Comparison of ENCODE assay signal across 16 mouse cellular contexts in the genomic region with DNA sequence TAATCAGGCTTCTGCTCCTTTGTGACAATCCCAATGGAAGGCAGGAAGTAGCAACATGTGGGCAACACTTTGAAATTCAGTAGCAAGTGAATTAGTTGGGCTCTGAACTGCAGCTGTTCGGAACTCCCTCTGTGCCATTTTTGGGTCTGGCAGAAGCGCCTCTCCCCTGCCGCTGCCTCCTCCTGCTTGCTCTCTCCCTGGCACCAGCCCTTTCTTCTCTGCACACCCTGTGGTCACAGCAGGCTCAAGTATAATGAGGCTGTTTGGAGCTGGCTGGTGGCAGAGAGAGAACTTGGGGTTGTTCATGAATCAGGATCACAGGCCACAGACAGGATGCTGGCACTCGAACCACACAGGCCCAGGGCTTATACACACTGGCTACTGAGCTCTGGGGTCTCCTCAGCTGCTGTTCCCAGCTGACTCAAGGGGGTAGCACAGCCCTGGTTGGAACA. TPM values are rescaled to one million over a fixed set of nuclear protein-coding genes. Genes with fewer than 3 reads are reported as not detected.
DNase-seq lines count a peak whose midpoint lies in the region; ATAC-seq and TF ChIP-seq lines count a peak whose summit lies in the region.
"Had no signal": no experiment of that assay in that cellular context is flagged by ENCODE, and none has a peak within 500 bp of the region (broad histone marks: within the 10 kb centered on the region; RNA-seq: fewer than 3 reads in every experiment).

No protein-coding gene starts in this region.

- TF ChIP-seq CTCF in hindbrain, postnatal 0 days (IDR thresholded peaks at IDR 0.05; ENCODE audit: low read depth): no peak

- peaks cover 4% of the 10 kb centered on the region; the same call in 1 of the 2 replicates for H3K4me1 ChIP-seq in embryonic facial prominence, embryonic 15.5 days
- H3K4me1 ChIP-seq in hindbrain, postnatal 0 days (ENCODE audit: insufficient read depth, low read length): 0 out of 2 replicates have a peak, but pooled peaks cover 8% of the 10 kb centered on the region
- H3K4me1 ChIP-seq: intestine, embryonic 15.5 days; stomach, embryonic 15.5 days had no signal

- 0 out of 2 replicates have a peak, but pooled peaks have one; percentile 17 for ATAC-seq in embryonic facial prominence, embryonic 15.5 days (ENCODE audit: insufficient number of reproducible peaks, low FRiP score, low TSS enrichment, low read depth)
- ATAC-seq in hindbrain, postnatal 0 days: peak; percentile 55; the same call in 1 of the 2 replicates
- ATAC-seq: CD4-positive, CD25-positive, alpha-beta regulatory T cell, adult 4 months; intestine, embryonic 15.5 days had no signal

- peak; percentile 48 for DNase-seq in layer of hippocampus, adult 9-11 months
- DNase-seq in layer of hippocampus, postnatal 36 days: no peak
- DNase-seq in brain, adult 2 months (ENCODE audit: low read depth, low spot score): peak; percentile 67
- DNase-seq in hindbrain, postnatal 0 days (ENCODE audit: low spot score): peak; percentile 44
- DNase-seq in cerebellum, adult 9-10 months: no peak
- DNase-seq in neural tube, embryonic 10.5 days (ENCODE audit: extremely low spot score, low spot score): no peak
- DNase-seq: adrenal gland, adult 8-10 months; cerebellum, adult 8-10 months; heart, adult 18-20 months; kidney, postnatal 14 days had no signal

- no peaks in the 10 kb centered on the region for H3K9me3 ChIP-seq in embryonic facial prominence, embryonic 15.5 days (replicated peaks)
- H3K9me3 ChIP-seq in hindbrain, postnatal 0 days (ENCODE audit: low read length): no peaks in the 10 kb centered on the region
- H3K9me3 ChIP-seq: intestine, embryonic 15.5 days; limb, embryonic 13.5 days; neural tube, embryonic 12.5 days; stomach, embryonic 15.5 days had no signal

- 42% methylated on average over 4 of the region's 4 CpGs for WGBS in embryonic facial prominence, embryonic 15.5 days
- WGBS in hindbrain, postnatal 0 days: 23% methylated on average over 4 of the region's 4 CpGs

- no peak overlapping the region for H3K4me3 ChIP-seq in embryonic facial prominence, embryonic 15.5 days (replicated peaks)
- no peak overlapping the region for H3K4me3 ChIP-seq in hindbrain, postnatal 0 days (ENCODE audit: low read length)
- H3K4me3 ChIP-seq: intestine, embryonic 15.5 days; limb, embryonic 13.5 days; neural tube, embryonic 12.5 days; stomach, embryonic 15.5 days had no signal

- H3K9ac ChIP-seq in embryonic facial prominence, embryonic 15.5 days: no peak overlapping the region
- no peak overlapping the region for H3K9ac ChIP-seq in hindbrain, postnatal 0 days (replicated peaks; ENCODE audit: low read length)
- H3K9ac ChIP-seq: intestine, embryonic 15.5 days; limb, embryonic 13.5 days; neural tube, embryonic 12.5 days; stomach, embryonic 15.5 days had no signal

- 0 out of 2 replicates have a peak, but pooled peaks cover 5% of the 10 kb centered on the region for H3K36me3 ChIP-seq in embryonic facial prominence, embryonic 15.5 days
- no peaks in the 10 kb centered on the region for H3K36me3 ChIP-seq in hindbrain, postnatal 0 days (ENCODE audit: insufficient read depth, low read length)
- H3K36me3 ChIP-seq: intestine, embryonic 15.5 days; neural tube, embryonic 12.5 days; stomach, embryonic 15.5 days had no signal

- H3K27ac ChIP-seq in embryonic facial prominence, embryonic 15.5 days (replicated peaks): no peak overlapping the region
- H3K27ac ChIP-seq in hindbrain, postnatal 0 days: no peak overlapping the region
- H3K27ac ChIP-seq: intestine, embryonic 15.5 days; limb, embryonic 13.5 days; stomach, embryonic 15.5 days had no signal

- no peaks in the 10 kb centered on the region for H3K27me3 ChIP-seq in embryonic facial prominence, embryonic 15.5 days
- no peaks in the 10 kb centered on the region for H3K27me3 ChIP-seq in hindbrain, postnatal 0 days (ENCODE audit: insufficient read depth, low read length)
- H3K27me3 ChIP-seq: intestine, embryonic 15.5 days; limb, embryonic 13.5 days; neural tube, embryonic 12.5 days; stomach, embryonic 15.5 days had no signal

- H3K4me2 ChIP-seq in embryonic facial prominence, embryonic 15.5 days (replicated peaks): no peak overlapping the region
- H3K4me2 ChIP-seq in hindbrain, postnatal 0 days (ENCODE audit: low read depth, low read length): no peak overlapping the region
- H3K4me2 ChIP-seq: intestine, embryonic 15.5 days; limb, embryonic 13.5 days; neural tube, embryonic 12.5 days; stomach, embryonic 15.5 days had no signal

RNA-seq across cellular contexts. Expression of gene Tbc1d22a, which starts 42.5 kb away (rescaled TPM):
- total RNA-seq in layer of hippocampus, postnatal 36 days (2021): 10 to 100 TPM; 35.0 to 35.4 TPM
- 12.4 and 12.8 TPM in 2 replicates for polyA plus RNA-seq in embryonic facial prominence, embryonic 15.5 days (2015; fragmentation: Nextera tagmentation; extraction: Ambion mirVana)
- total RNA-seq in hindbrain, postnatal 0 days (2014; rRNA removed): 17.4 and 26.2 TPM in 2 replicates
- polyA plus RNA-seq in hindbrain, postnatal 0 days (2015; fragmentation: Nextera tagmentation; extraction: Ambion mirVana): 12.8 and 13.6 TPM in 2 replicates

Comparison
In these comparisons a context has a peak if more than half of its experiments do, and no peak if none do; other contexts are left out.
1. DNase-seq: peak in layer of hippocampus, adult 9-11 months (single experiment), brain, adult 2 months (single experiment) and hindbrain, postnatal 0 days (single experiment); none in layer of hippocampus, postnatal 36 days (0 of 2), cerebellum, adult 9-10 months (single experiment) and neural tube, embryonic 10.5 days (single experiment).